ENCODE assay signal across 9 mouse cellular contexts in genomic region chr10:24190392-24190791, GRCm38 (mm10). TPM values are rescaled to one million over a fixed set of nuclear protein-coding genes. Genes with fewer than 3 reads are reported as not detected.
A peak's percentile ranks its signal among the peaks of the same experiment; 100 is the strongest.
DNase-seq lines count a peak whose midpoint lies in the region; TF ChIP-seq lines count a peak whose summit lies in the region.
"Had no signal": no experiment of that assay in that cellular context is flagged by ENCODE, and none has a peak within 500 bp of the region (broad histone marks: within the 10 kb centered on the region; RNA-seq: fewer than 3 reads in every experiment).

No protein-coding gene starts in this region.

- DNase-seq in gastrocnemius, adult 2 months: peak; percentile 28
- no peak for DNase-seq in gastrocnemius, postnatal 25 days
- DNase-seq in left cerebral cortex, postnatal 14 days (ENCODE audit: low spot score in 2 of 2): peak; percentile 18 to 23
- DNase-seq in left cerebral cortex, postnatal 36 days (ENCODE audit: low spot score in 2 of 2): no peak
- peak; percentile 32 for DNase-seq in A20 (ENCODE audit: low read depth, low spot score)
- DNase-seq in brain, embryonic 14.5 days (ENCODE audit: low read depth): no peak
- no peak for DNase-seq in layer of hippocampus, postnatal 36 days
- DNase-seq in MN1 (ENCODE audit: low spot score): no peak

- intact Hi-C loops in gastrocnemius, adult 2 months (cut with DNase I): loop anchor here (5.0 kb wide), 1 partner anchor 107 kb away; no protein-coding TSS in a partner anchor
- intact Hi-C loops in left cerebral cortex, postnatal 14 days (cut with DNase I): loop anchor here (1.0 to 5.0 kb wide), 2 partner anchors 108 to 432 kb away; no protein-coding TSS in a partner anchor
- intact Hi-C loops in left cerebral cortex, postnatal 36 days (cut with DNase I): loop anchor here (1.0 kb wide), 1 partner anchor 108 kb away; no protein-coding TSS in a partner anchor

- no peak overlapping the region for H3K4me3 ChIP-seq in gastrocnemius, adult 2 months

- H3K27ac ChIP-seq in gastrocnemius, adult 2 months: no peak overlapping the region

- TF ChIP-seq CTCF in gastrocnemius, adult 2 months (IDR thresholded peaks at IDR 0.05): peak; percentile 26; the same call in 1 of the 2 replicates
- peak; percentile 30; the same call in 1 of the 2 replicates for TF ChIP-seq CTCF in brain, embryonic 14.5 days (IDR thresholded peaks at IDR 0.05; ENCODE audit: borderline replicate concordance, extremely low read depth, insufficient read depth, insufficient read length)

- TF ChIP-seq POLR2A in brain, embryonic 14.5 days (IDR thresholded peaks at IDR 0.05; ENCODE audit: borderline replicate concordance, extremely low read depth, insufficient read depth, insufficient read length, poor library complexity, severe bottlenecking): no peak

RNA-seq across cellular contexts. Expression of gene Moxd1, which starts 32.9 kb away (rescaled TPM):
- under 1 TPM; 0.28 to 0.94 TPM for total RNA-seq in gastrocnemius, adult 2 months (2021)
- under 1 TPM; 0.56 to 0.69 TPM for total RNA-seq in gastrocnemius, postnatal 25 days (2021)
- total RNA-seq in left cerebral cortex, postnatal 14 days (2021): 10 to 100 TPM in 1 of 2 experiments, 1 to 10 TPM in 1; 8.9 to 11.3 TPM
- total RNA-seq in left cerebral cortex, postnatal 36 days (2021): 1 to 10 TPM; 6.2 to 7.0 TPM
- 2.0 and 5.0 TPM in 2 replicates for polyA plus RNA-seq in brain, embryonic 14.5 days (2012; rRNA removed)
- 10 to 100 TPM; 10.9 to 11.9 TPM for total RNA-seq in layer of hippocampus, postnatal 36 days (2021)
- total RNA-seq: common myeloid progenitor, adult 5-6 weeks had no signal

RNA-seq across cellular contexts. Expression of gene Stx7, which starts 41.3 kb away (rescaled TPM):
- 10 to 100 TPM; 21.7 to 26.1 TPM for total RNA-seq in gastrocnemius, adult 2 months (2021)
- total RNA-seq in gastrocnemius, postnatal 25 days (2021): 10 to 100 TPM; 23.6 to 24.1 TPM
- 100 to 1,000 TPM; 150 to 156 TPM for total RNA-seq in left cerebral cortex, postnatal 14 days (2021)
- total RNA-seq in left cerebral cortex, postnatal 36 days (2021): 100 to 1,000 TPM; 136 to 139 TPM
- 207 and 232 TPM in 2 replicates for polyA plus RNA-seq in brain, embryonic 14.5 days (2012; rRNA removed)
- 100 to 1,000 TPM; 122 to 128 TPM for total RNA-seq in layer of hippocampus, postnatal 36 days (2021)

Comparison
In these comparisons a context has a peak if more than half of its experiments do, and no peak if none do; other contexts are left out.
1. DNase-seq: peak in gastrocnemius, adult 2 months (single experiment), left cerebral cortex, postnatal 14 days (2 of 2) and A20 (single experiment); none in gastrocnemius, postnatal 25 days (single experiment), left cerebral cortex, postnatal 36 days (0 of 2), brain, embryonic 14.5 days (single experiment), layer of hippocampus, postnatal 36 days (0 of 2) and MN1 (single experiment).
2. RNA of gene Stx7, which starts 41.3 kb away (total RNA-seq): 150 to 156 TPM in left cerebral cortex, postnatal 14 days, 136 to 139 TPM in left cerebral cortex, postnatal 36 days and 122 to 128 TPM in layer of hippocampus, postnatal 36 days; 21.7 to 26.1 TPM in gastrocnemius, adult 2 months and 23.6 to 24.1 TPM in gastrocnemius, postnatal 25 days; every median in the first group is over 4 times any median in the second.